Mouse (Mus musculus): Measurements from ENCODE around the gene Ldha.

GRCm38 (mm10) chr7:46845978-46846485, 4.8 kb downstream of the Ldha start:
- TF ChIP-seq MYC (IDR thresholded peaks at IDR 0.05; ENCODE audit: low read depth, low read length) (no peak), CTCF (IDR thresholded peaks at IDR 0.05 in 2 of 3, conservative IDR thresholded peaks at IDR 0.05 in 1 of 3; ENCODE audit: control insufficient read depth in 1 of 3, insufficient read depth in 1 of 3, low read depth in 2 of 3, low read length in 3 of 3, poor library complexity in 1 of 3, severe bottlenecking in 1 of 3) (no peak), POLR2A (IDR thresholded peaks at IDR 0.05; ENCODE audit: control insufficient read depth in 1 of 2, insufficient read depth in 1 of 2, low read depth in 1 of 2, low read length in 2 of 2, poor library complexity in 1 of 2) (no peak), EP300 (IDR thresholded peaks at IDR 0.05; ENCODE audit: low read depth in 1 of 2, low read length in 2 of 2) (no peak), RCOR1 (IDR thresholded peaks at IDR 0.05; ENCODE audit: low read depth, low read length) (no peak), TCF12 (IDR thresholded peaks at IDR 0.05; ENCODE audit: low read depth, low read length) (no peak)

Data from MEL (cell line).